Mouse (Mus musculus): ENCODE measurements around the gene Herpud1. TPM values are rescaled to one million over a fixed set of nuclear protein-coding genes. Genes with fewer than 3 reads are reported as not detected.

Gene Herpud1
- polyA plus RNA-seq, 1 experiment from 2014 or later = 68.7 TPM

DNA sequence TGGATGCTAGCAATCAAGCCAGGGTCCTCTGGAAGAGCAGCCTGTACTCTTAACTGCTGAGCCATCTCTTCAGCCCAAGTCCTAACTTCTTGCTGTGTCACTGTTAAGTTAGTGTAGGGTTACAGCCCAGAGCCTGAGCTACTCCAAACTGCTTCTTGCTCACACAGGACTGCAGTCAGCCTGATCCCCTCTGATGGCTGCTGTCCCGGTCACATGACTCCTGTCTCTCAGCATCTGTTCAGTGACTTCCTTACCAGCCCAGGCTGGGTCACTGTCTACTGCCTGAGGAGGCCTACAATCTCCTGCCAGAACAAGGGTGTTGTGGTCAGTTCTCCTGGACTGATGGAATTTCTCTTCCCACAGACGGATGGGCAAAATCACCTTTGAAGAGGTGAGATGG lies 29.0 kb downstream of the Herpud1 start:
- ATAC-seq (ENCODE audit: low FRiP score, low read depth) = no peak
- H3K27ac ChIP-seq = no peak overlapping the region
- no peaks in the 10 kb centered on the region for H3K36me3 ChIP-seq
- H3K9ac ChIP-seq = no peak overlapping the region
- H3K9me3 ChIP-seq = no peaks in the 10 kb centered on the region
- H3K4me3 ChIP-seq = no peak overlapping the region
- WGBS = 49% methylated on average over 2 of the region's 2 CpGs
- H3K4me1 ChIP-seq = no peaks in the 10 kb centered on the region
- no peak overlapping the region for H3K4me2 ChIP-seq (replicated peaks)
- no peaks in the 10 kb centered on the region for H3K27me3 ChIP-seq

- Histone ChIP-seq H3K27me3 (no peaks in the 10 kb centered on the region), H3K27ac (no peak overlapping the region), H3K9me3 (no peaks in the 10 kb centered on the region), H3K4me2 (replicated peaks) (no peak overlapping the region), H3K36me3 (no peaks in the 10 kb centered on the region), H3K4me1 (no peaks in the 10 kb centered on the region), H3K4me3 (no peak overlapping the region), H3K9ac (no peak overlapping the region)
- ATAC-seq (ENCODE audit: low FRiP score, low read depth) = no peak
- 61% methylated on average over 9 of the region's 9 CpGs for WGBS
Measured at GRCm38 (mm10) chr8:94418017-94418416, 31.8 kb downstream of the Herpud1 start.

- Histone ChIP-seq H3K9ac (no peak overlapping the region), H3K4me2 (replicated peaks) (no peak overlapping the region), H3K4me1 (no peaks in the 10 kb centered on the region), H3K27ac (no peak overlapping the region), H3K27me3 (no peaks in the 10 kb centered on the region), H3K9me3 (no peaks in the 10 kb centered on the region), H3K4me3 (no peak overlapping the region), H3K36me3 (no peaks in the 10 kb centered on the region)
- no peak for ATAC-seq (ENCODE audit: low FRiP score, low read depth)
- WGBS = 86% methylated on average over 4 of the region's 4 CpGs
Measured at GRCm38 (mm10) chr8:94422270-94422669, 36.0 kb downstream of the Herpud1 start.

DNA sequence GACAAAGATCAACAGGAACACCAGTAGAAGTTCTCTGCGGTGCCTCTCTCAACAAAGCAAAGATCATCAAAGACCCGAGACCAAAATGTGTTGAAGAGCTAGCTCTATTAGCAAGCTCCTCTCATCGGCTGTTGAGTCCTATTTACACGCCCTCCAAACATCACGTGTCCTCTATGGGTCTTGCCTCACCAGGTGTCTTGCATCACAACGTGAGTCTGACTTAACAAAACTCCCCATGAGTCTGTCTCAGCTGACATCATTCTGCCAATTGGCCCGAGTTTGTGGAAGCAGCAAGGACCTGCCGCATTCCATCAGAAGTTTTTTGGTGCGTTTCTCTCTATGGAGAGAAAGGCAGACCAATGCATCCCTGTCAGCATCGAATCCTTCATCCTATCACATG lies 41.7 kb downstream of the Herpud1 start:
- no peak for ATAC-seq (ENCODE audit: low FRiP score, low read depth)
- Histone ChIP-seq H3K27ac (no peak overlapping the region), H3K36me3 (no peaks in the 10 kb centered on the region), H3K4me3 (no peak overlapping the region), H3K9ac (no peak overlapping the region), H3K4me2 (replicated peaks) (no peak overlapping the region), H3K9me3 (no peaks in the 10 kb centered on the region), H3K4me1 (no peaks in the 10 kb centered on the region), H3K27me3 (peaks cover 9% of the 10 kb centered on the region; the same call in 1 of the 2 replicates)
- 66% methylated on average over 10 of the region's 10 CpGs for WGBS

- no peak overlapping the region for H3K27ac ChIP-seq
- no peak overlapping the region for H3K4me2 ChIP-seq (replicated peaks)
- no peak overlapping the region for H3K9ac ChIP-seq
- peaks cover 13% of the 10 kb centered on the region for H3K27me3 ChIP-seq
- no peaks in the 10 kb centered on the region for H3K36me3 ChIP-seq
- no peaks in the 10 kb centered on the region for H3K9me3 ChIP-seq
- no peak for ATAC-seq (ENCODE audit: low FRiP score, low read depth)
- no peaks in the 10 kb centered on the region for H3K4me1 ChIP-seq
- WGBS = 73% methylated on average over 4 of the region's 4 CpGs
- H3K4me3 ChIP-seq = no peak overlapping the region
Measured at GRCm38 (mm10) chr8:94428420-94428819, 42.2 kb downstream of the Herpud1 start.

- no peak overlapping the region for H3K9ac ChIP-seq
- no peaks in the 10 kb centered on the region for H3K9me3 ChIP-seq
- H3K36me3 ChIP-seq = no peaks in the 10 kb centered on the region
- peaks cover 19% of the 10 kb centered on the region for H3K27me3 ChIP-seq
- 85% methylated on average over 7 of the region's 7 CpGs for WGBS
- H3K4me3 ChIP-seq = no peak overlapping the region
- no peak for ATAC-seq (ENCODE audit: low FRiP score, low read depth)
- no peak overlapping the region for H3K27ac ChIP-seq
- peaks cover 4% of the 10 kb centered on the region; the same call in 1 of the 2 replicates for H3K4me1 ChIP-seq
- H3K4me2 ChIP-seq (replicated peaks) = no peak overlapping the region
Measured at GRCm38 (mm10) chr8:94429376-94429775, 43.1 kb downstream of the Herpud1 start.

GRCm38 (mm10) chr8:94432212-94432611 lies 46.0 kb downstream of the Herpud1 start:
- Histone ChIP-seq H3K4me1 (peaks cover 4% of the 10 kb centered on the region; the same call in 1 of the 2 replicates), H3K9ac (no peak overlapping the region), H3K27ac (no peak overlapping the region), H3K4me2 (replicated peaks) (no peak overlapping the region), H3K27me3 (peaks cover 25% of the 10 kb centered on the region), H3K4me3 (no peak overlapping the region), H3K36me3 (no peaks in the 10 kb centered on the region), H3K9me3 (no peaks in the 10 kb centered on the region)
- no peak for ATAC-seq (ENCODE audit: low FRiP score, low read depth)
- WGBS = 64% methylated on average over 3 of the region's 3 CpGs

GRCm38 (mm10) chr8:94433981-94434466 lies 47.8 kb downstream of the Herpud1 start, which contains the start of gene Nlrc5:
TSS of gene Nlrc5 (plus strand) at chr8:94434356.
- Histone ChIP-seq H3K4me1 (peaks cover 4% of the 10 kb centered on the region; the same call in 1 of the 2 replicates), H3K27ac (no peak within 1 kb of the TSS), H3K9me3 (no peaks in the 10 kb centered on the region), H3K4me3 (peak within 1 kb of the TSS; percentile 51), H3K9ac (peak within 1 kb of the TSS; percentile 66), H3K4me2 (replicated peaks) (peak within 1 kb of the TSS; percentile 85), H3K27me3 (peaks cover 25% of the 10 kb centered on the region), H3K36me3 (no peaks in the 10 kb centered on the region)
- ATAC-seq (ENCODE audit: low FRiP score, low read depth) = no peak
- WGBS = 2% methylated on average over 29 of the region's 29 CpGs

- H3K4me1 ChIP-seq = peaks cover 4% of the 10 kb centered on the region; the same call in 1 of the 2 replicates
- no peak overlapping the region for H3K4me3 ChIP-seq
- H3K27ac ChIP-seq = no peak overlapping the region
- no peak overlapping the region for H3K9ac ChIP-seq
- no peaks in the 10 kb centered on the region for H3K36me3 ChIP-seq
- H3K4me2 ChIP-seq (replicated peaks) = no peak overlapping the region
- ATAC-seq (ENCODE audit: low FRiP score, low read depth) = no peak
- H3K27me3 ChIP-seq = peaks cover 25% of the 10 kb centered on the region
- H3K9me3 ChIP-seq = no peaks in the 10 kb centered on the region
- 77% methylated on average over 3 of the region's 3 CpGs for WGBS
Measured at GRCm38 (mm10) chr8:94434958-94435357, 48.7 kb downstream of the Herpud1 start.

- WGBS = 90% methylated on average over 15 of the region's 15 CpGs
- H3K4me3 ChIP-seq = no peak overlapping the region
- H3K4me1 ChIP-seq = peaks cover 4% of the 10 kb centered on the region; the same call in 1 of the 2 replicates
- H3K9me3 ChIP-seq = no peaks in the 10 kb centered on the region
- H3K4me2 ChIP-seq (replicated peaks) = no peak overlapping the region
- no peak for ATAC-seq (ENCODE audit: low FRiP score, low read depth)
- peaks cover 25% of the 10 kb centered on the region for H3K27me3 ChIP-seq
- H3K36me3 ChIP-seq = no peaks in the 10 kb centered on the region
- H3K9ac ChIP-seq = no peak overlapping the region
- H3K27ac ChIP-seq = no peak overlapping the region
Measured at GRCm38 (mm10) chr8:94435397-94436111, 49.3 kb downstream of the Herpud1 start.

DNA sequence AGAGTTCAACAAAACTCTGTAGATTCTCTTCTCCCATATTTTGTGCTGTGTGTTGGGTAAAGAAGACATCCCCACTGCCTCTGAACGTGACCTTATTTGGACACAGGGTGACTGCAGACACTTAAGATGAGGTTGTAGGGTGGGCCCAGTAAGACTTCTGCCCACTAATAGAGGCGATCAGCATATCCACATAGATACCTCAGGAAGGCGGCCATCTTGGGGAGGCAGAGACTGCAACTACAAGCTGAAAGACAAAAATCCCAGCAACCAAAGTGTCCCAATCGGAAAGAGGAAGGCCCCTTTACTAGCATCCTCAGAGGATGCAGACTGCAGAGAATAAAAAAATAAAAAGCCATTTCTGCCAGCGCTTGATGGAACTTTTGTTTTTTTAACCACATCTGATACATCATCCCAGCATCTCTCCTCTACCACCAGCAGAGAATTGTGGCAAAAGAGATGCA lies 49.9 kb downstream of the Herpud1 start:
- Histone ChIP-seq H3K27ac (no peak overlapping the region), H3K36me3 (no peaks in the 10 kb centered on the region), H3K4me3 (no peak overlapping the region), H3K9me3 (no peaks in the 10 kb centered on the region), H3K27me3 (peaks cover 25% of the 10 kb centered on the region), H3K9ac (no peak overlapping the region), H3K4me1 (peaks cover 4% of the 10 kb centered on the region; the same call in 1 of the 2 replicates), H3K4me2 (replicated peaks) (no peak overlapping the region)
- ATAC-seq (ENCODE audit: low FRiP score, low read depth) = no peak
- WGBS = 91% methylated on average over 5 of the region's 5 CpGs

DNA sequence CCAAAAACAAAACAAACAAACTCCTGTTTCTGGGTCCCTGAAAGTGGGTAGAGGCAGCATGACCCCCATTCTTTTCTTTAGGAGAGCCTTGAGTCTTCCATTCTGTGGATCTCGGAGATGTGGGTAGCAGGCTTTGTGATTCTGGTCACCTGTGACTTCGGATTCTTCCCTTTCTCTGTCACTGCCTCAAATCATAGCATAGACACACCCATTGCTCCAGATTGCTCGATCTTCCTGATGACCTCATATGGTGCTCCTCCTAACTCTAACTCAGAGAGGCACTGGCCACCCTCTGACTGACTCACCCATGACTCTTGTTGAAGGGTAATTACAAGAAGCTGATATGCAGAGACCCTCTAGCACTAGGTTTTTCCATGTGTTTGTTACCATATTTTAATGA lies 50.7 kb downstream of the Herpud1 start:
- Histone ChIP-seq H3K4me3 (no peak overlapping the region), H3K36me3 (no peaks in the 10 kb centered on the region), H3K27me3 (peaks cover 25% of the 10 kb centered on the region), H3K9ac (no peak overlapping the region), H3K4me2 (replicated peaks) (no peak overlapping the region), H3K4me1 (peaks cover 4% of the 10 kb centered on the region; the same call in 1 of the 2 replicates), H3K9me3 (no peaks in the 10 kb centered on the region), H3K27ac (no peak overlapping the region)
- 78% methylated on average over 3 of the region's 3 CpGs for WGBS
- ATAC-seq (ENCODE audit: low FRiP score, low read depth) = no peak
